Mouse (Mus musculus) liver, postnatal 0 days (tissue): ENCODE results near the gene 2210407C18Rik. TPM values are rescaled to one million over a fixed set of nuclear protein-coding genes. Genes with fewer than 3 reads are reported as not detected.

Source experiments
- ATAC-seq: fragments of 200-750 bp; cut with Nextera tagmentation; 2 replicates; pipeline ENCODE4 v1.8.0; 2017; ENCODE audit warnings: mild to moderate bottlenecking, moderate library complexity
- DNase-seq: peaks from one replicate; pipeline ENCODE4 v3.0.0-alpha.2; 2016
- H3K27ac ChIP-seq: fragments of 300-500 bp; sonication (generic); 2 replicates; pipeline ENCODE4 v1.5.1; 2014; ENCODE audit warnings: antibody characterized with exemption, moderate library complexity, mild to moderate bottlenecking, low read depth
- H3K27me3 ChIP-seq: fragments of 300-500 bp; sonication (generic); 2 replicates; pipeline ENCODE4 v1.6.1; 2014; ENCODE audit warnings: low read length, control low read depth, mixed read lengths; ENCODE audit not compliant: insufficient read depth
- H3K36me3 ChIP-seq: fragments of 300-500 bp; sonication (generic); replicated peaks from 2 replicates; pipeline ENCODE4 v1.6.1; 2014; ENCODE audit warnings: mild to moderate bottlenecking, control low read depth, low read length, moderate library complexity, mixed read lengths; ENCODE audit not compliant: insufficient read depth
- H3K4me1 ChIP-seq: fragments of 300-500 bp; sonication (generic); 2 replicates; pipeline ENCODE4 v1.6.1; 2014; ENCODE audit warnings: antibody characterized with exemption, mild to moderate bottlenecking, control low read depth; ENCODE audit not compliant: insufficient read depth
- H3K4me2 ChIP-seq: fragments of 300-500 bp; sonication (generic); 2 replicates; pipeline ENCODE4 v1.6.1; 2014; ENCODE audit warnings: low read depth, mild to moderate bottlenecking, low read length, moderate library complexity, mixed read lengths
- H3K4me3 ChIP-seq: fragments of 300-500 bp; sonication (generic); 2 replicates; pipeline ENCODE4 v1.5.1; 2014; ENCODE audit warnings: low read depth, low read length
- H3K9ac ChIP-seq: fragments of 300-500 bp; sonication (generic); replicated peaks from 2 replicates; pipeline ENCODE4 v1.6.1; 2014; ENCODE audit warnings: mild to moderate bottlenecking, moderate library complexity
- H3K9me3 ChIP-seq: fragments of 300-500 bp; sonication (generic); 2 replicates; pipeline ENCODE4 v1.6.1; 2016; ENCODE audit warnings: mild to moderate bottlenecking, control low read depth, low read length, mixed read lengths
- CTCF ChIP-seq: sonication (generic); IDR thresholded peaks from 2 replicates; pipeline ENCODE4 v1.5.1; 2016; ENCODE audit warnings: antibody characterized with exemption, low read depth
- EP300 ChIP-seq: IDR thresholded peaks from 2 replicates; pipeline ENCODE4 v1.6.1; 2016; ENCODE audit warnings: antibody characterized with exemption, low read depth, mild to moderate bottlenecking
- WGBS: fragments of 180-500 bp; shearing (Covaris S2); extraction: QIAGEN DNeasy Blood & Tissue Kit; methylation state at CpG from one replicate; pipeline ENCODE4 v1.1.7; 2014; ENCODE audit not compliant: insufficient replicate concordance; 5-methylcytosine and 5-hydroxymethylcytosine counted together
- polyA plus RNA-seq: library from polyadenylated mRNA; unstranded; fragments of >200 nt; fragmentation: Nextera tagmentation; extraction: Ambion mirVana; gene quantifications from 2 replicates; pipeline ENCODE4 v1.2.1, GENCODE M21; 2015

2210407C18Rik gene
- polyA plus RNA-seq, 1 experiment from 2014 or later: not detected

GRCm38 (mm10) chr11:58640272-58640867 is 24.5 kb upstream of the 2210407C18Rik start, which contains the start of gene Trim58:
Gene Trim58 (plus strand): TSS chr11:58640465.
- no peaks in the 10 kb centered on the region for H3K9me3 ChIP-seq
- peak within 1 kb of the TSS; percentile 70 for H3K4me2 ChIP-seq
- H3K27ac ChIP-seq: peak within 1 kb of the TSS; percentile 99
- DNase-seq: peak; percentile 77
- WGBS: under 1% methylated on average over 30 of the region's 34 CpGs
- H3K4me3 ChIP-seq: peak within 1 kb of the TSS; percentile 68
- H3K4me1 ChIP-seq: peaks cover 2% of the 10 kb centered on the region; the same call in 1 of the 2 replicates
- H3K9ac ChIP-seq: peak within 1 kb of the TSS; percentile 92
- TF ChIP-seq EP300: no peak
- TF ChIP-seq CTCF: 0 out of 2 replicates have a peak, but pooled peaks have one; percentile 7
- peaks cover 13% of the 10 kb centered on the region for H3K36me3 ChIP-seq
- peaks cover 9% of the 10 kb centered on the region for H3K27me3 ChIP-seq
- ATAC-seq: peak; percentile 22

GRCm38 (mm10) chr11:58638176-58638701 is 22.4 kb upstream of the 2210407C18Rik start:
- ATAC-seq: no peak
- no peak for DNase-seq
- H3K4me1 ChIP-seq: peaks cover 2% of the 10 kb centered on the region; the same call in 1 of the 2 replicates

GRCm38 (mm10) chr11:58636376-58636977 is 20.6 kb upstream of the 2210407C18Rik start:
- no peak for TF ChIP-seq EP300
- TF ChIP-seq CTCF: peak; percentile 95
- DNase-seq (peak; percentile 77), ATAC-seq (0 out of 2 replicates have a peak, but pooled peaks have one; percentile 17)
- Histone ChIP-seq H3K9me3 (no peaks in the 10 kb centered on the region), H3K4me3 (no peak overlapping the region), H3K9ac (no peak overlapping the region), H3K4me1 (no peaks in the 10 kb centered on the region; the same call in 1 of the 2 replicates), H3K27ac (no peak overlapping the region), H3K27me3 (peaks cover 9% of the 10 kb centered on the region), H3K36me3 (no peaks in the 10 kb centered on the region), H3K4me2 (0 out of 2 replicates have a peak overlapping the region, but pooled peaks have one; percentile 3)
- WGBS: 8% methylated on average over 3 of the region's 4 CpGs

More at GRCm38 (mm10) chr11:58638176-58638701, 22.4 kb upstream of the 2210407C18Rik start:
- H3K9me3 ChIP-seq: no peaks in the 10 kb centered on the region
- H3K27ac ChIP-seq: no peak overlapping the region
- no peak overlapping the region for H3K4me3 ChIP-seq
- 0 out of 2 replicates have a peak, but pooled peaks cover 4% of the 10 kb centered on the region for H3K36me3 ChIP-seq
- peaks cover 9% of the 10 kb centered on the region for H3K27me3 ChIP-seq
- 73% methylated on average over 7 of the region's 7 CpGs for WGBS
- no peak overlapping the region for H3K4me2 ChIP-seq
- TF ChIP-seq CTCF (no peak), EP300 (no peak)
- H3K9ac ChIP-seq: no peak overlapping the region

- no peak overlapping the region for H3K9ac ChIP-seq
- H3K27me3 ChIP-seq: peaks cover 4% of the 10 kb centered on the region; the same call in 1 of the 2 replicates
- H3K4me2 ChIP-seq: no peak overlapping the region
- TF ChIP-seq EP300 (no peak), CTCF (no peak)
- H3K9me3 ChIP-seq: no peaks in the 10 kb centered on the region
- WGBS: 61% methylated on average over 4 of the region's 4 CpGs
- no peaks in the 10 kb centered on the region; the same call in 1 of the 2 replicates for H3K4me1 ChIP-seq
- H3K4me3 ChIP-seq: no peak overlapping the region
- no peak overlapping the region for H3K27ac ChIP-seq
- DNase-seq (no peak), ATAC-seq (no peak)
- H3K36me3 ChIP-seq: no peaks in the 10 kb centered on the region
Measured at GRCm38 (mm10) chr11:58634878-58635277, 19.0 kb upstream of the 2210407C18Rik start.

- no peak for DNase-seq
- H3K4me2 ChIP-seq: no peak within 1 kb of the TSS
- H3K27me3 ChIP-seq: no peaks in the 10 kb centered on the region
- no peaks in the 10 kb centered on the region for H3K36me3 ChIP-seq
- no peak within 1 kb of the TSS for H3K4me3 ChIP-seq
- H3K4me1 ChIP-seq: no peaks in the 10 kb centered on the region
- no peak within 1 kb of the TSS for H3K9ac ChIP-seq
- TF ChIP-seq EP300: no peak
- no peak for TF ChIP-seq CTCF
- ATAC-seq: no peak
- WGBS: 64% methylated on average over 5 of the region's 5 CpGs
- H3K27ac ChIP-seq: no peak within 1 kb of the TSS
- no peaks in the 10 kb centered on the region for H3K9me3 ChIP-seq
Measured at GRCm38 (mm10) chr11:58630401-58630800, 14.5 kb upstream of the 2210407C18Rik start, which contains the start of gene Olfr323. Gene Olfr323 (minus strand): TSS chr11:58630501.

GRCm38 (mm10) chr11:58626146-58626545 is 10.3 kb upstream of the 2210407C18Rik start:
- Histone ChIP-seq H3K9me3 (no peaks in the 10 kb centered on the region), H3K4me3 (no peak overlapping the region), H3K27ac (no peak overlapping the region), H3K9ac (no peak overlapping the region), H3K27me3 (no peaks in the 10 kb centered on the region), H3K4me1 (no peaks in the 10 kb centered on the region), H3K36me3 (no peaks in the 10 kb centered on the region), H3K4me2 (no peak overlapping the region)
- DNase-seq (no peak), ATAC-seq (no peak)
- WGBS: 42% methylated on average over 4 of the region's 4 CpGs
- TF ChIP-seq CTCF (no peak), EP300 (no peak)
